In the genomic region with DNA sequence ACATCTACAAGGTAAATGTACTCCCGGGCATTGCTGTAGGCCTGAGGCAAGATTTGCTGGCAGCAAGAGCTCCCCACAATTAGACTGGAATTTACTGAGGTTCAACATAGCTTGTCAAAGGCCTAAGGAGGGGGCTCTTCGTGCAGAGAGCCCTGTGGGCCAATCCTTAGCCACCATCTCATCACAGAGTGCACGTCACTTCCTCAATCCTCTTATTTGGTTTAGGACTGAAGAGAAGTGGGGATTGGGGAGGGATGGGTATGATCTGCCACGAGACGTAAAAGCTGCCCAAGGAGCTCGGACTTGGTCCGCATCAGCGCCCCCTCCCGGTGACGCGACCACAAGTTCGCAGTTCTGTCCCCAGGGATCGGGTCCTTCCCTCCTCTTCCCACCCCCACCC, we compare ENCODE assay signal across 8 mouse cellular contexts. TPM values are rescaled to one million over a fixed set of nuclear protein-coding genes. Genes with fewer than 3 reads are reported as not detected.
DNase-seq lines count a peak whose midpoint lies in the region; ATAC-seq and TF ChIP-seq lines count a peak whose summit lies in the region.

No protein-coding gene starts in this region.

- no peak for TF ChIP-seq EP300 in liver, embryonic 14.5 days (IDR thresholded peaks at IDR 0.05; ENCODE audit: low read depth)
- no peak for TF ChIP-seq EP300 in stomach, postnatal 0 days (optimal IDR thresholded peaks at IDR 0.05)

- peaks cover 38% of the 10 kb centered on the region for H3K27me3 ChIP-seq in E14TG2a.4 (ENCODE audit: insufficient read depth, low read length)
- H3K27me3 ChIP-seq in heart, embryonic 14.5 days (ENCODE audit: control insufficient read depth, insufficient read depth, low read length), result no peaks in the 10 kb centered on the region
- H3K27me3 ChIP-seq in liver, embryonic 14.5 days (ENCODE audit: control insufficient read depth, insufficient read depth, low read length), result no peaks in the 10 kb centered on the region; the same call in 1 of the 2 replicates
- no peaks in the 10 kb centered on the region for H3K27me3 ChIP-seq in stomach, postnatal 0 days (ENCODE audit: control insufficient read depth, insufficient read depth, low read length)

- H3K4me3 ChIP-seq in E14TG2a.4 (replicated peaks; ENCODE audit: low read length), result peak overlapping the region; percentile 90
- H3K4me3 ChIP-seq in heart, embryonic 14.5 days (ENCODE audit: control insufficient read depth in 1 of 2, insufficient read depth in 1 of 2, low read depth in 1 of 2, low read length in 2 of 2), result peak overlapping the region; percentile 58 to 86
- peak overlapping the region; percentile 60 to 80 for H3K4me3 ChIP-seq in liver, embryonic 14.5 days (ENCODE audit: insufficient read depth in 1 of 2, low read depth in 2 of 2, low read length in 2 of 2)
- H3K4me3 ChIP-seq in stomach, postnatal 0 days (ENCODE audit: low read depth, low read length), result peak overlapping the region; percentile 65

- H3K9ac ChIP-seq in heart, embryonic 14.5 days (ENCODE audit: low read length), result peak overlapping the region; percentile 78
- H3K9ac ChIP-seq in liver, embryonic 14.5 days (replicated peaks), result peak overlapping the region; percentile 71
- peak overlapping the region; percentile 84 for H3K9ac ChIP-seq in stomach, postnatal 0 days (ENCODE audit: low read length)

- no peaks in the 10 kb centered on the region for H3K9me3 ChIP-seq in E14TG2a.4 (ENCODE audit: low read length)
- no peaks in the 10 kb centered on the region for H3K9me3 ChIP-seq in heart, embryonic 14.5 days (ENCODE audit: control insufficient read depth, low read length)
- H3K9me3 ChIP-seq in liver, embryonic 14.5 days (ENCODE audit: control insufficient read depth, low read length), result no peaks in the 10 kb centered on the region
- no peaks in the 10 kb centered on the region for H3K9me3 ChIP-seq in stomach, postnatal 0 days (ENCODE audit: control insufficient read depth, low read length)

- peaks cover 20% of the 10 kb centered on the region for H3K4me1 ChIP-seq in E14TG2a.4 (replicated peaks; ENCODE audit: low read depth, low read length)
- H3K4me1 ChIP-seq in heart, embryonic 14.5 days (ENCODE audit: control insufficient read depth in 2 of 2, insufficient read depth in 2 of 2, low read length in 2 of 2), result peaks cover 2 to 32% of the 10 kb centered on the region in 2 experiments
- H3K4me1 ChIP-seq in liver, embryonic 14.5 days (replicated peaks; ENCODE audit: control insufficient read depth in 2 of 2, insufficient read depth in 2 of 2, low read length in 1 of 2), result peaks cover 29 to 32% of the 10 kb centered on the region in 2 experiments
- H3K4me1 ChIP-seq in stomach, postnatal 0 days (replicated peaks; ENCODE audit: control insufficient read depth, insufficient read depth), result peaks cover 12% of the 10 kb centered on the region

- ATAC-seq in heart, embryonic 14.5 days (ENCODE audit: insufficient number of reproducible peaks, insufficient read depth, low FRiP score, low read depth), result peak; percentile 86
- peak; percentile 79 for ATAC-seq in liver, embryonic 14.5 days (ENCODE audit: insufficient read depth)
- ATAC-seq in stomach, postnatal 0 days (ENCODE audit: low FRiP score, low TSS enrichment), result peak; percentile 89

- H3K27ac ChIP-seq in heart, embryonic 14.5 days (replicated peaks in 1 of 2; ENCODE audit: control insufficient read depth in 1 of 2, insufficient read depth in 1 of 2, low read depth in 2 of 2, low read length in 2 of 2), result peak overlapping the region; percentile 61 to 93
- H3K27ac ChIP-seq in liver, embryonic 14.5 days, result peak overlapping the region; percentile 52
- peak overlapping the region; percentile 99 for H3K27ac ChIP-seq in stomach, postnatal 0 days (replicated peaks)

- peak; percentile 71 for DNase-seq in c-Kit-negative CD71-positive TER-119-positive erythroid progenitor cells, embryonic 14.5 days (ENCODE audit: low read depth, low spot score)
- peak; percentile 78 for DNase-seq in fat pad, adult 2 months (ENCODE audit: extremely low read depth, low read depth, low spot score)
- DNase-seq in kidney, postnatal 14 days, result peak; percentile 83
- peak; percentile 71 to 84 (median 77) for DNase-seq in liver, embryonic 14.5 days (ENCODE audit: low read depth in 3 of 3, low spot score in 3 of 3)
- DNase-seq in neural tube, embryonic 10.5 days (ENCODE audit: extremely low spot score, low spot score), result peak; percentile 84
- peak; percentile 86 for DNase-seq in stomach, postnatal 0 days (ENCODE audit: low spot score)

- 0 out of 2 replicates have a peak, but pooled peaks have one; percentile 4 for TF ChIP-seq CTCF in E14TG2a.4 (conservative IDR thresholded peaks at IDR 0.05; ENCODE audit: low read length)
- TF ChIP-seq CTCF in liver, embryonic 14.5 days (IDR thresholded peaks at IDR 0.05; ENCODE audit: low read depth), result peak; percentile 84
- peak; percentile 69 for TF ChIP-seq CTCF in stomach, postnatal 0 days (IDR thresholded peaks at IDR 0.05; ENCODE audit: low read depth)

- no peaks in the 10 kb centered on the region for H3K36me3 ChIP-seq in E14TG2a.4 (ENCODE audit: insufficient read depth, low read length)
- no peaks in the 10 kb centered on the region for H3K36me3 ChIP-seq in heart, embryonic 14.5 days (ENCODE audit: control insufficient read depth, insufficient read depth, low read length)
- no peaks in the 10 kb centered on the region for H3K36me3 ChIP-seq in liver, embryonic 14.5 days (replicated peaks; ENCODE audit: control insufficient read depth, insufficient read depth, low read depth)
- H3K36me3 ChIP-seq in stomach, postnatal 0 days (ENCODE audit: control insufficient read depth, insufficient read depth, low read length), result no peaks in the 10 kb centered on the region

- peak overlapping the region; percentile 70 for H3K4me2 ChIP-seq in heart, embryonic 14.5 days (ENCODE audit: low read length)
- peak overlapping the region; percentile 72 for H3K4me2 ChIP-seq in liver, embryonic 14.5 days (ENCODE audit: low read depth)
- peak overlapping the region; percentile 77 for H3K4me2 ChIP-seq in stomach, postnatal 0 days (replicated peaks; ENCODE audit: low read depth)

- WGBS in heart, embryonic 14.5 days, result 0% methylated on average over 7 of the region's 13 CpGs
- 1% methylated on average over 13 of the region's 13 CpGs for WGBS in liver, embryonic 14.5 days (ENCODE audit: insufficient replicate concordance)
- 0% methylated on average over 13 of the region's 13 CpGs for WGBS in stomach, postnatal 0 days

RNA-seq across cellular contexts. Expression of a gene that starts 0.6 kb away (rescaled TPM):
- 191 and 202 TPM in 2 replicates for polyA plus RNA-seq in heart, embryonic 14.5 days (2014; fragmentation: Nextera tagmentation; extraction: Ambion mirVana)
- polyA plus RNA-seq in liver, embryonic 14.5 days (2012; rRNA removed), result 28.2 and 37.8 TPM in 2 replicates
- 70.6 and 79.6 TPM in 2 replicates for polyA plus RNA-seq in liver, embryonic 14.5 days (2014; fragmentation: Nextera tagmentation; extraction: Ambion mirVana)
- polyA plus RNA-seq in stomach, postnatal 0 days (2015; fragmentation: Nextera tagmentation; extraction: Ambion mirVana), result 139 and 155 TPM in 2 replicates

RNA-seq across cellular contexts. Expression of a gene that starts 23.8 kb away (rescaled TPM):
- polyA plus RNA-seq in heart, embryonic 14.5 days (2014; fragmentation: Nextera tagmentation; extraction: Ambion mirVana), result not detected in 2 replicates
- polyA plus RNA-seq in liver, embryonic 14.5 days (2012; rRNA removed), result 0.01 TPM in 1 of 2 replicates, not detected in the other
- polyA plus RNA-seq in liver, embryonic 14.5 days (2014; fragmentation: Nextera tagmentation; extraction: Ambion mirVana), result not detected in 2 replicates
- not detected in 2 replicates for polyA plus RNA-seq in stomach, postnatal 0 days (2015; fragmentation: Nextera tagmentation; extraction: Ambion mirVana)

RNA-seq across cellular contexts. Expression of a gene that starts 34.8 kb away (rescaled TPM):
- polyA plus RNA-seq in heart, embryonic 14.5 days (2014; fragmentation: Nextera tagmentation; extraction: Ambion mirVana), result 29.7 and 35.0 TPM in 2 replicates
- 5.5 and 5.6 TPM in 2 replicates for polyA plus RNA-seq in liver, embryonic 14.5 days (2012; rRNA removed)
- 6.0 and 6.3 TPM in 2 replicates for polyA plus RNA-seq in liver, embryonic 14.5 days (2014; fragmentation: Nextera tagmentation; extraction: Ambion mirVana)
- polyA plus RNA-seq in stomach, postnatal 0 days (2015; fragmentation: Nextera tagmentation; extraction: Ambion mirVana), result 8.0 and 9.3 TPM in 2 replicates

Comparison
In these comparisons a context has a peak if more than half of its experiments do, and no peak if none do; other contexts are left out.
1. Peak in every context shown above with its lines: DNase-seq, ATAC-seq, H3K4me3 ChIP-seq and H3K27ac ChIP-seq.
2. CTCF ChIP-seq: peak in every context shown above with its lines; median percentile 84 in liver, embryonic 14.5 days; 69 in stomach, postnatal 0 days; 4 in E14TG2a.4.